Mouse (Mus musculus) c-Kit-negative CD71-positive TER-119-positive erythroid progenitor cells, embryonic 14.5 days (primary cell): Measurements from ENCODE around the gene S100a1.

Source experiments
- DNase-seq: peaks from one replicate; pipeline ENCODE4 v3.0.0-alpha.2; 2013; ENCODE audit warnings: low read depth, low spot score

S100a1 gene

GRCm38 (mm10) chr3:90465081-90465685 lies 49.0 kb downstream of the S100a1 start:
- DNase-seq = no peak

GRCm38 (mm10) chr3:90464552-90465080 lies 49.6 kb downstream of the S100a1 start:
- no peak for DNase-seq

- DNase-seq = no peak
Observed at GRCm38 (mm10) chr3:90462579-90462978, 51.6 kb downstream of the S100a1 start.

- no peak for DNase-seq
Observed at GRCm38 (mm10) chr3:90461935-90462334, 52.3 kb downstream of the S100a1 start.
